Mouse (Mus musculus) CD8-positive naive resting alpha-beta T cell, adult 2 months (primary cell): ENCODE measurements at regions not wholly inside any gene's neighbourhood (a gene's known extent, or its start where the extent isn't known, plus 50 kb on each side); places are given as distances from the start of the nearest gene placed in this dataset.
"Not testable (repeated sequence)": the region's sequence is repeated elsewhere in the genome, so short reads cannot be mapped to it uniquely, and the experiment has no call there.

Source experiments
- DNase-seq, 2 experiments: peaks; one replicate each; pipeline ENCODE4 v3.0.0; 2022; ENCODE audit warnings: low read depth in 2 of 2, low spot score in 2 of 2

GRCm38 (mm10) chr16:30683986-30684385, 84.5 kb downstream of the Fam43a start:
- DNase-seq, result no peak

GRCm38 (mm10) chr16:30686536-30686935, 87.0 kb downstream of the Fam43a start:
- no peak for DNase-seq

- DNase-seq, result no peak
Measured at GRCm38 (mm10) chr16:30687225-30687624, 87.7 kb downstream of the Fam43a start.

- DNase-seq, result no peak
Measured at GRCm38 (mm10) chr16:30687682-30688081, 88.2 kb downstream of the Fam43a start.

- no peak for DNase-seq
Measured at GRCm38 (mm10) chr16:30690531-30690930, 91.0 kb downstream of the Fam43a start.

GRCm38 (mm10) chr16:30691964-30692363, 92.4 kb downstream of the Fam43a start:
- DNase-seq, result no peak

GRCm38 (mm10) chr16:30692541-30693141, 93.1 kb downstream of the Fam43a start:
- DNase-seq, result no peak

- no peak for DNase-seq
Measured at GRCm38 (mm10) chr16:30693206-30693605, 93.7 kb downstream of the Fam43a start.

- DNase-seq, result no peak
Measured at GRCm38 (mm10) chr16:30693839-30694527, 94.5 kb downstream of the Fam43a start.

GRCm38 (mm10) chr16:30695691-30696090, 96.2 kb downstream of the Fam43a start:
- DNase-seq, result no peak

- no peak for DNase-seq
Measured at GRCm38 (mm10) chr16:30697209-30697608, 97.7 kb downstream of the Fam43a start.

GRCm38 (mm10) chr16:30697806-30698205, 98.3 kb downstream of the Fam43a start:
- DNase-seq, result no peak

- DNase-seq, result no peak
Measured at GRCm38 (mm10) chr16:30703831-30704230, 104.3 kb downstream of the Fam43a start.

- DNase-seq, result no peak
Measured at GRCm38 (mm10) chr16:30709501-30709900, 110.0 kb downstream of the Fam43a start.

GRCm38 (mm10) chr16:30709975-30710374, 110.5 kb downstream of the Fam43a start:
- DNase-seq, result no peak

GRCm38 (mm10) chr16:30712570-30712969, 113.0 kb downstream of the Fam43a start:
- DNase-seq, result no peak

- not testable (repeated sequence) for DNase-seq
Measured at GRCm38 (mm10) chr16:30717577-30717976, 118.1 kb downstream of the Fam43a start.

- DNase-seq, result no peak
Measured at GRCm38 (mm10) chr16:30720791-30721190, 121.3 kb downstream of the Fam43a start.

GRCm38 (mm10) chr16:30721223-30721622, 121.7 kb downstream of the Fam43a start:
- DNase-seq, result no peak

GRCm38 (mm10) chr16:30722372-30722771, 122.8 kb downstream of the Fam43a start:
- DNase-seq, result no peak

GRCm38 (mm10) chr16:30724591-30724990, 125.1 kb downstream of the Fam43a start:
- no peak for DNase-seq

- DNase-seq, result no peak
Measured at GRCm38 (mm10) chr16:30732770-30733415, 133.4 kb downstream of the Fam43a start.
